Mouse (Mus musculus): ENCODE results near the gene Cacna2d2.

The Cacna2d2 gene

DNA sequence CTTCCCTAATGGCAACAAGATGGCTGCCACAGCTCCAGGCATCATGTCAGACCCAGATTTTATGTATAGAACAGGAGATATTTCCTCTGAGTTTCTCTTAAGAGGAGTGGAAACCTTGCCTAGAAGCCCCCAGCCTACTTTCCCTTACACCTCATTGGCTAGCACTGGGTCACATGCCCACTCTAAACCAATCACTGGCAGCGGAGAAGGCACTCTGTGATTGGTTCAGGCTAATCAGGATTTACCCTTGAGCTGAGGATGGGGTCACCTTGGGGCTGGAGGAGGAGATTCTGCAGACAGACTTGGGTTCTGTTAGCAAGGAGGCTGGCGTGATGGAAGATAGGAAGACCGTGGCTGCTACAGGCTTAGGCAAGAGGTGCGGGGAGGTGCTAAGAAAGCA lies 10.0 kb downstream of the Cacna2d2 start:
- DNase-seq: no peak

GRCm38 (mm10) chr9:107417106-107417505 lies 17.7 kb downstream of the Cacna2d2 start:
- no peak for DNase-seq

DNA sequence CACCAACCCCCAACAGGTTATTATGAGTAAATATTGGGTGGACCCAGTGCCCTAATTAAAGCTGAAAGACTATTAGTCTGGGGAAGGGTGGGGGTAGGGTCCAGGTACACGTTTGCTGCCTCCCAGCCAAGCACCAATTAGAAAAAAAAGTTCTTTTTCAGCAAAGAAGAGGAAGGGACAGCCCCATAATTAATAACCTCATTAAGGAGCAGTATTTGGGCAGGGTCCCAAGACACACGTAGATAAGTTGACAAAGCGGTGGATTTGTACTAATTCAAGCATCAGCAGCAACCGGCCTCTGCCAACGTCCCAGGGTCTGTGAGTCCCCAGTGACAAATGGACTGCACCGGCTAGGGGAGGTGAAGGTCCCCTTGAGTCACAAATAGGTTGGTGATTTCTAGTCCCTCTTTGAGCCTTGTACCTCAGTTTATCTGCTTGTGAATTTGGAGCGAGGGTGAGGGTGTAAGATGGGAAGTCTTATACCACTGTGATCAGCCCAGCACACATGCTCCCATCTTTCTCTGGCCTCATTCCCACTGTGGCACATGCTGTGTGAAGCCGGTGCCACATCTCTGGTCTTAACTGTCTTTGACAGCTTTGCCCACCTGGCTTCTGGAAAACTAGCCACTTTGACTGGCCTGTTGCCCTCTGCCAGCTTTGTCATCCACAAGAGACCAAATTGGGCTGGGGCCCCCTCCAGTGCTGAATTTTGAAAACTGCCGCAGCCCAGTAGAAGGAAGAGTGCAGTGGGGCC lies 20.3 kb downstream of the Cacna2d2 start:
- no peak for DNase-seq

DNA sequence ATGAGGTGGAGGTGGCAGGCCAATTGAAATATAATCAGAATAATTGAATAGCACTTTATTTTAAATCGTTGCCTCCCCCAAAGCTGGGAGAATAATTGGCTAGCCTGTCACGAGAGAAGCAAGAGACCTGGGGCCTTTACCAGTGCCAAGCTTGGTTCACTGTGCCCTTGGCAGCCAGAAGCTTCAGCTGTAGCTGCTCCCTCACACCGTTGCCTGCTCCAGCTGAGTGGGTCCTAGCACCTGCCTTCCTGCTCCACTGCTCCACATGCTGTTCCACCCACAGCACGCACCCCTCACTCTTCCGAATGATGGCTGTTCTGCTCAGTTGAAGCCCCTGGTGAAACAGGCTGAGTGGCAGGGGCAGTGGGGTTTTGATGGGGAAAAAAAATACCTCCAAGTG lies 21.5 kb downstream of the Cacna2d2 start:
- DNase-seq: no peak

- DNase-seq: no peak
Observed at GRCm38 (mm10) chr9:107422878-107423277, 23.5 kb downstream of the Cacna2d2 start.

DNA sequence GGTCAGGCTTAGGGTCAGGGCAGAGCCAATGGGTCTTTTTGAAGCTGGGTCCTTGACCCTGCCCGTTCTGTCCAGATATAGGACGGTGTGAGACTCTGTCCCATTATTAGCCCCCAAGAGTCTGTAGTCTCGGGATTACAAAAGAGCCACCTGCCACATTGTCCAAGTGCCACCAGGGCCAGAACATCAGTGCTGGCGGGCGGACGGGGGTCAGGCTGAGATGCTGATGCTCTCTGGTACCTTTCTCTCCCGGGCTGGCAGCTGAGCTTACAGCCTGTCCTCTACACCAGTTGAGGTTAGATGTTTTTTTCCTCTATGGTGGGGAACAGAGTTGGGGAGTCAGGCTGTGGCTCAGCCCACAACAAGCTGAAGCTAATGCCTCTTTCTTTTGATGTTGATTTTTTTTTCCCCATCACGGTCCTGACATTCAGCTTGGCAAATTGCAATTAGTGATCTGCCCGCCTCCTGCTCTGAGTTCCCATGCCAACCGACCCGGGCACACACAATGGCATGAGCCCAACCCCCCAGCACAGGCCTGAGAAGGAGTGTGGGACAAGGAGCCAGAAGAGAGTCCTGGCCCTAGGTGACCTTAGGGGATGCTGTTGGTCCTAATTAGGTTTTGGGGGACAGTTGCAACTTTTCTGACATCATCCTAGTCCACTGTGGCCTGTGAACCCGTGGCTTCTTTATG lies 25.2 kb downstream of the Cacna2d2 start:
- DNase-seq: no peak

- no peak for DNase-seq
Observed at GRCm38 (mm10) chr9:107427876-107428275, 28.5 kb downstream of the Cacna2d2 start.

DNA sequence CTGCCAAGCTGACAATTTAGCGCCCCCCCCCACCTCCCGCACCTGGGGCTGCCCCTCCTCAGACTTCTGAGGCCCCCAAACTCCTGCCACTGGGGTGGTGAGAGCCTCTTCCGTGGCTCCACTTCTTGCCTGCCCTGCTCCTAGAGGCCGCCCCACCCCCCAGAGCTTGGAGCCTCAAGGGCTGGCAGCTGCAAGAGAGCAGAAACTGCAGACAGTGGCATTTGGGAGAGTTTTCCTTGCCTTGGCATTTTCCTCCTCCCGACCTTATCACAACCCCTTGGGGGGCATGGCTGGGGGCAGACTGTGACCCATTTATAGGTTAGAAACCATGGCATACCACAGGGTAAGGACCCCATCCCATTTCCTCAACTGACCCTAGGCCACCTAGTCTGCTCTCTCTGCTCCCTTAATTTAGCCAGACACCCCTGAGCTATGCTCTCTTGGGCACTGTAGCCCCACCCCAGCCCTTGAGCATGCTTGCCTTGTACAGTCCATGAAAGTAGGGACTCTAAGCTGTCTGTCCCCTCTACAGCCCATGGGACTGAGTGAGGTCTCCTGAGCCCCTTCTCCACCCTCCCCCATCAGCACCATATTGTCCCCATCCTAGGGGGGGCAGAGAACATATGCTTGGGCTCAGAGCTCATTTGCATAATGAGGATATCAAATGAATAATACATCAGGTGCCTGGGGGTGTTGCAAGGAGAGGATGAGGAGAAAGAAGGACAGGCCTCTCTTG lies 29.2 kb downstream of the Cacna2d2 start:
- DNase-seq: no peak

DNA sequence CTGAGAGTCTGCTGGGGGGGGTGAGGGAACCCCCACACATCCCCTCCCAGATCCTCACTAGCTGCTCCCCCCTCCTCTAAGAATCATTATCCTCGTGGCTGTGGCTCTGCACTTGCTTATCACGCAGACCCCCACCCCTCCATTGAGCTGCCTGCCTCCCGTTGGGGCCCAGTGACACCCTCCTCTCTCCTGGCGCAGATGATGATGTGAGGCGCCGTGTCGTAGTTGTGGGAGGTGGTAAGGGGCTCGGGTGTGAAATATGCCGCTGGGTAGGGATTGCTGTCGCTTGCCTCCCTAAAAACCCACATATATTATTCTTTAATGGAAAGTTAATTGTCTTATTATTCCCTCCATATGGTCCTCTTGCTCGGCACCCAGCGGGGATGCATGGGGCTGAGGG lies 31.0 kb downstream of the Cacna2d2 start:
- DNase-seq: no peak

DNA sequence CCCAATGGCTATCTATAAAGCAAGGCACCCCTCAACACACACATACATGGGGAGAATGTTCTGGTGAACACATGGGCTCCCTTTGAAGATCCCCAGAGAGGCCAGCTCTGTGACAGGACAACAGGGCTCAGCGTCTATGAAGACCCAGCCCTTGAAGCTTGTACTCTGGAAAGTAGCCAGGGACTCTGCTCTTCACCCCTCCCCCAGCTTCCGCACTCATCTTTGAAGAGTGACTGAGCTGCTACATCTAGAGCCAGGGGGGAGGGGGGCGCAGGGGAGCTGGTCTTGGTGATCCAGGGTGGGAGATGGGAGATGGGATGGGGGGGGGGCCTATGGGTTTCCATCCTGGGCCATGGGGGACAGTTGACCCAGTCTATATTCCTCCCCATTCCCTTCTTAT lies 33.1 kb downstream of the Cacna2d2 start:
- no peak for DNase-seq

- DNase-seq: no peak
Observed at GRCm38 (mm10) chr9:107434851-107435250, 35.4 kb downstream of the Cacna2d2 start.

GRCm38 (mm10) chr9:107435285-107435684 lies 35.9 kb downstream of the Cacna2d2 start:
- DNase-seq: no peak

DNA sequence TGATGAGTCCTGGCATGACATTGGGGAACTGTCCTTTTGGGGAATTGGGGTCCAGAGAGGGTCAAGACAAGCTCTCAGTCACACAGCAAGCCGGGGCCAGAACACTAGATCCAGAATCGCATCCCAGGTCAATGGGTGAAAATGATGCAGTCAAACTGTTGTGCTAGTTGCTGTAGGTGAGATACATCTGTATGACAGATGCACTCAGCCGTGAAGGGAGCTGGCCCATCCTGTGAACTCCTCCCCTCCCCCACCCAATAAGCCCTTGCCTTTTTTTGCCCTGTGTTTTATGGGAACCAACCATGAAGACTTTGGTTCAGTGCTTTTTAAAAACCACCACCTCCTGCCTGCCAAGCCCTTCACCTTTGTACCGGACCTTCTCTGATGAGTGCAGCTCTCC lies 43.5 kb downstream of the Cacna2d2 start:
- no peak for DNase-seq

- no peak for DNase-seq
Observed at GRCm38 (mm10) chr9:107443324-107443723, 43.9 kb downstream of the Cacna2d2 start.

GRCm38 (mm10) chr9:107445011-107445471 lies 45.6 kb downstream of the Cacna2d2 start:
- DNase-seq: no peak

DNA sequence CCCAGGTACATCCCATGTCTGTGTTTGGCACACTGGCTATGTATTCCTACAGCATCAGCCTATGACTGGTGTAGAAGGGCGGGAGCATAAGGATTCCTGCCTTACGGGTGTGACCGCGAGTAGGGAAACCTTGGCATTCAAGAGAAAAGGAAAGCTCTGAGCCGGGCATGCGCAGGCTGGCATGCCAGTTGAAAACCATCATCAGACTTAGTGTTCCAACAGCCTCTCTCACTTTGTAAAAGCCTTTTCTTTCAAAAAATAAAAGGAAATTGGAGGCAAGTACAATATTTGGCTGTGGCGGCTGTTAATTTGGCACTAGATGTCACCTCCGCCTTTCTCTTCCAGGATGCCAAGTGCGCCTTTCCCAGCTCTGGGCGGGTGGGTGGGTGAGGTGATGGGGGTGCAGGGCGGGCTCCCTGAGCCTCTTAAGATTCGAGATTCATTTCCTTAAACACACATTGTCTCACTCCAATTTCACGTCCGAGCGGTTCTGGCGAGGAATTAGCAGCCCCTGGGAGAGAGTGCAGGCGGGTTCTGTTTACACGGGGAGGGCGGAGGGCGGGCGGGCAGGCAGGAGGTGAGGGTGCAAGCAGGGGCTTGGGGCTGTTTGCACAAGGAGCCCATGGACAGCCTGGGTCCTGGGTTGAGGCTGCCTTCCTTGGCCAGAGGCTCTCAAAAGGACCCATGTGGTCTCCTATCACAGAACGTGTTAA lies 49.5 kb downstream of the Cacna2d2 start:
- DNase-seq: no peak

DNA sequence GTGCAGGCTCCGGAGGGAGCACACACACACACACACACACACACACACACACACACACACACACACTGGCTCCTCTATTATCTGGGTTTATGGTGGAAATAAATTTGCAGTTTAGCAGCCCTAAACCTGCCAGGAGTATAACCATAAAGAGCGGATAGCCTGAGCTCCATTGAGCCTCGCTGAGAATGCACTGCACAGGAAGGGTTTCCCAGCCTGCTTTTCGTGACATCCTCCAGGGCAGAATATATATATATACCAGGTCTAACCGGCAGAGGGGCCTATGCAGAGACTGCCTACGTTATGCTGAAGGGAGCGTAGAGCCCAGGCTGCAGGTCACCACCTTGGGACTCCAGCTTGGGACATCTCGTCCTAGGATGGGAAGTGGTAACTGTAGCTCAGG lies 52.0 kb downstream of the Cacna2d2 start:
- DNase-seq: no peak

GRCm38 (mm10) chr9:107451891-107452521 lies 52.6 kb downstream of the Cacna2d2 start:
- no peak for DNase-seq

DNA sequence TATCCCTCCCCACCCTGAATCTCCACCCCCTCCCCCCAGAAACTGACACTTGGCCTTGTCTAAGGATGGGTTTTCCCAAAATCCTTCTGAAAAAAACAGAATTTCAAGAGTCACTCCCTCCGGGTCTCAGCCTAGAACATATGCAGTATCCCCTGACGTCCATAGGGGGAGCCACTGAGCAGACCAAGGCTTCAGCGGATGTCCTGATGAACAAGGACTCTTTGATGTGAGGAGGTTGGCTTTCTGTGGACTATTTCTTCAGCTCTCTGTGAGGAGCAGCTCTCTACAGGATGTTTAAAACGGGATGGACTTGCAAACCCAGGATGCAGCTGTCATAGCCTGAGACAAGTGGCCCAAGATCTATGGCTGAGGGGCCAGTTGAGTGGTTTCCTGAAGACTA lies 53.1 kb downstream of the Cacna2d2 start:
- DNase-seq: peak; percentile 51 to 54

- DNase-seq: no peak
Observed at GRCm38 (mm10) chr9:107453151-107453550, 53.7 kb downstream of the Cacna2d2 start.

GRCm38 (mm10) chr9:107456667-107457066 lies 57.3 kb downstream of the Cacna2d2 start:
- no peak for DNase-seq

GRCm38 (mm10) chr9:107462907-107463306 lies 63.5 kb downstream of the Cacna2d2 start:
- DNase-seq: no peak

- peak; percentile 73 to 78 for DNase-seq
Observed at GRCm38 (mm10) chr9:107463509-107463908, 64.1 kb downstream of the Cacna2d2 start.

All from B cell, adult 2 months (primary cell).